Mouse (Mus musculus) monocyte, adult 59 days (primary cell): ENCODE measurements around the gene Gprin1. TPM values are rescaled to one million over a fixed set of nuclear protein-coding genes. Genes with fewer than 3 reads are reported as not detected.

ENCODE experiments used
- total RNA-seq, 2 experiments: library from RNA; stranded (reverse); gene quantifications; one replicate each; pipeline ENCODE4 v1.2.4; 2023

Gprin1 gene
- not detected for total RNA-seq

DNA sequence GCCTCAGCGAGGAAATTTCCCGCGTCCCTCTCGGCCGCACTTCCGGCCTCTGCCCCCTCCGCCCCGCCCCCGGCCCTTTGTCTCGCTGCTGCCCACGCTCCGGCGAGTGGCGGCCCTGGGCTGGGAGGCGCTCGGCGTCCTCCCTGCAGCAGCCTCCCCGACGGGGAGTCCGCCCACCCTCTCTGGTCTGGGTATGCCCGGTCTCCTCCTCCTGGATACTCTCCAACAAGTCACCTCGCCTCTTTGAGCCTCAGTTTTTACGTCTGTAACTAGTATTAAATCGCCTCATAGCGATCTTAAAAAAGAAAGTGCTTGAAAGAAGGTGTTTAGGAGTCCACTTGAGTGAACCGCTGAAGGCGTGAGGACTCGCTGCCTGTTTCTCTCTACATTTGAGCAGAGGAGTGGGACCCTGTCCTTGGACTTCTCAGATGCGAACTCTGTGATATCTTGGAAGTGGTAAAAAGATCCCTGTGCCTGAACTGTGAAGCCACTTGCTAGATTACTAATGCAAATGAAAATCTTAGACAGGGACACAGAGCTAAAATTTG lies at the start of gene Gprin1:
Gprin1 (minus strand) TSS at position 11 of the 548 bp plus-strand sequence.

GRCm38 (mm10) chr13:54788740-54789560 lies 39.3 kb upstream of the Gprin1 start, which contains the start of gene Tspan17:
Tspan17 (plus strand) TSS chr13:54789377.

GRCm38 (mm10) chr13:54783698-54784097 lies 34.0 kb upstream of the Gprin1 start, which contains the start of gene Eif4e1b:
Eif4e1b (plus strand) TSS chr13:54783998.

DNA sequence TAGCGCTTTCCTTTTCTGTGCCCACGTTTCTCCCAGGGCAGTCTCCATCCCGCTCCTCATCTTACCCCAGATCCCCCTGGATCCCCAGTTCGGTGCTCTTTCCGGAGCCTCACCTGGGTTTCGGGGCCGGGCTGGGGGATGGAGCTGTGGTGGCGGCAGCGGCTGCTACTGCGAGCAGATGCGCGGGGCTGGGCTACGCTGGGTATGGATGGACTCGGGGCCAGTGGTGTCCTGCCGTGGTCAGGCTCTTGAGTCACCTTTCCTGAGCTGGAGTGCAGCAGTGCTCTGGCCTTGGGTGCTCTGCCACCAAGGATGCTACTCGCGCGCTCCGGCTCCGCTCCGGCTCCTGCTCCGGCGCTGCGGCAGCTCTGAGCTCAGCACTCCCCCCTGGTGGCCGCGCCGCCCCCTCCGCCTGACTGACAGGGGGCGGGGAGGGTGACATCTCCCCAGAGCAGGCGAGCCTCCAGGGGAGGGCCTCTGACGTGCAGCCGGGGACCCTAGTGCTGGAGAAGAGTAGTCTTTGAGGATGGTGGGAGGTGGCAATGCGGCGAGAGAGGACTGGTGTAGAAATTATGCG lies 16.6 kb upstream of the Gprin1 start, which contains the start of gene Sncb:
Sncb (minus strand) TSS at position 404 of the 577 bp plus-strand sequence.

DNA sequence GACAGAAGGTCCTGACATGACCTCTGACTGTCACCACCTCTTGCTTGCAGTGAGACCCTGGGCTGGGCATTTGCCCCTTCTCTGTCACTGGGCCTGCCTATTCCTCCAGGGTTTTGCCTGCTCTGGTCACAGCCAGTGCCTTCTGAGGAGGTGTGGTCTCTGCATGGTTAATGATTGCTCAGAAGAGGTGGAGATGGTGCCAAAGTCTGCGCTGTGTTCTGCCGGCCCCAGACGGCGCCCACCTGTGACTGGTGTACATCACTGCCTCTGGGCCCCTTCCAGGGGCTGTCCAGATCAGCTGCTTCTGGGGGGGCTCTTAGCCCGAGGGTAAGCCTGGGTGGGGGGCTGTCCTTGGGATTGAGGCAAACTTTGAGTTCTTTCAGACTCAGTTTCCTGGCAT lies 48.4 kb downstream of the Gprin1 start, which contains the start of gene Cdhr2:
Cdhr2 (plus strand) TSS at position 219 of the 400 bp plus-strand sequence.

GRCm38 (mm10) chr13:54693558-54694347 lies 55.9 kb downstream of the Gprin1 start, which contains the start of gene Rnf44:
Rnf44 (minus strand) TSS chr13:54693907.

Other genes starting within 250 kb of the Gprin1 start
- gene Simc1, start 246.1 kb downstream of the Gprin1 start, total RNA-seq, result 1 to 10 TPM; 5.4 to 7.9 TPM
- gene 4833439L19Rik, start 184.4 kb downstream of the Gprin1 start, total RNA-seq, result 10 to 100 TPM; 56.1 to 56.8 TPM
- gene Arl10, start 174.9 kb downstream of the Gprin1 start, total RNA-seq, result 10 to 100 TPM; 22.1 to 24.3 TPM
- 10 to 100 TPM; 13.4 to 16.0 TPM for gene Nop16, start 159.8 kb downstream of the Gprin1 start, total RNA-seq
- gene Higd2a, start 159.7 kb downstream of the Gprin1 start, total RNA-seq, result 10 to 100 TPM; 93.5 to 98.7 TPM
- 10 to 100 TPM; 24.2 to 26.4 TPM for gene Cltb, start 138.5 kb downstream of the Gprin1 start, total RNA-seq
- gene Faf2, start 128.1 kb downstream of the Gprin1 start, total RNA-seq, result 10 to 100 TPM; 39.6 to 43.9 TPM
- 100 to 1,000 TPM; 133 to 136 TPM for gene Rnf44, start 56.0 kb downstream of the Gprin1 start, total RNA-seq
- gene Cdhr2, start 48.4 kb downstream of the Gprin1 start, total RNA-seq, result not detected
- not detected for gene Sncb, start 16.7 kb upstream of the Gprin1 start, total RNA-seq
- gene Eif4e1b, start 34.1 kb upstream of the Gprin1 start, total RNA-seq, result not detected
- 10 to 100 TPM; 18.6 to 19.0 TPM for gene Tspan17, start 39.5 kb upstream of the Gprin1 start, total RNA-seq
- gene Unc5a, start 199.5 kb upstream of the Gprin1 start, total RNA-seq, result 1 to 10 TPM; 3.1 to 3.9 TPM